Mouse (Mus musculus) spleen, adult 2 months (tissue): ENCODE measurements around the gene Plce1.

Experiments used
- CTCF ChIP-seq: fragments of 200-500 bp; IDR thresholded peaks from 2 replicates; pipeline ENCODE4 v1.5.1; 2011; ENCODE audit warnings: mild to moderate bottlenecking, inconsistent platforms; ENCODE audit not compliant: insufficient read depth, insufficient read length, insufficient replicate concordance; ENCODE audit errors: extremely low read depth
- POLR2A ChIP-seq: fragments of 200-500 bp; IDR thresholded peaks from 2 replicates; pipeline ENCODE4 v1.6.1; 2011; ENCODE audit warnings: low read depth, low read length, inconsistent platforms

- TF ChIP-seq CTCF (no peak), POLR2A (no peak)
These were observed 352.3 kb downstream of the Plce1 start for GRCm38 (mm10) chr19:38833224-38833623.
